Mouse (Mus musculus): Measurements from ENCODE around the gene Smco3. TPM values are rescaled to one million over a fixed set of nuclear protein-coding genes. Genes with fewer than 3 reads are reported as not detected.

Smco3 gene
- polyA plus RNA-seq, 1 experiment from 2014 or later = 2.5 TPM

DNA sequence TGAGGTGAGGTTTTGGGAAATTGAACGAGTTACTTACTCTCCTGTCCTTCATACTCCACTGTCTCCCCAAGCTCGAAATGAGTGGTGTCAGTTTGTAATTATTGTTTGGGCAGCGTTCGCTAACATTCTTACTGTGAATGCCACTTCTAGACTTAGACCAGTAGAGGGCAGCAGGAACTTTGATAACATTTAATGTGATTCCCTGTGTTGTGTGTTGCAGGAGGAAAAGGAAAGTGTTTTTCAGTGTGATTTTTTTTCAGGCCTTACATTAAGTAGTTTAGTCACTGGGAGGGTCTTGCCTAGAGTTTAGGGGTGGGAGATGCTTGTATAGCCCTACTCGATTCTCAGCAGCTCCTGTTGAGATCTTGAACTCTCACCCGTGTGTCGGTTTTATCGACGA, 25.8 kb upstream of the Smco3 start:
- H3K36me3 ChIP-seq (ENCODE audit: insufficient read depth, low read length) = no peaks in the 10 kb centered on the region
- no peak overlapping the region for H3K9ac ChIP-seq (replicated peaks; ENCODE audit: low read length)
- peak; percentile 40; the same call in 1 of the 2 replicates for ATAC-seq (ENCODE audit: low FRiP score, low TSS enrichment)
- 39% methylated on average over 9 of the region's 9 CpGs for WGBS
- no peaks in the 10 kb centered on the region for H3K27me3 ChIP-seq (ENCODE audit: insufficient read depth, low read length)
- H3K9me3 ChIP-seq (ENCODE audit: low read length) = no peaks in the 10 kb centered on the region
- no peak overlapping the region for H3K27ac ChIP-seq (ENCODE audit: low read length)
- peaks cover 21% of the 10 kb centered on the region for H3K4me1 ChIP-seq (ENCODE audit: insufficient read depth, low read length)
- H3K4me2 ChIP-seq (replicated peaks; ENCODE audit: low read depth, low read length) = no peak overlapping the region
- no peak overlapping the region for H3K4me3 ChIP-seq (ENCODE audit: low read length)

DNA sequence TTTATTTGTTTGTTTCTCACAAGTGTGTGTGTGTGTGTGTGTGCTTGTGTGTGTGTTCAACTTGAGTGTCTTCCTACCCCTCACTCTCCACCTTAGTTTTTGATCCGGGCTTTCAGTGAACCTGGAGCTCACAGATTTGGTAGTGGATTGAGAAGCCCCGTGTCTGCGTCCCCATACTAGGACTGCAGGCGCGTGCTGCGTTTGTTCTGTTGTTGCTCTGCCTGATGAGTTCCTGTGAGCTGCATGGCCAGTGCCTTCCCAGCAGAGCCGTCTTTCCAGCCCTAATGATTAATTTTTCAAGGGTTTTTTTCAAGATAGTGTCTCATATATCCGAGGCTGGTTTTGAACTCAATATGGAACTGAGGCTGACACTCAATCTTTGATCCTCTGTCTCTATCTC, 23.2 kb upstream of the Smco3 start:
- no peak overlapping the region for H3K4me3 ChIP-seq (ENCODE audit: low read length)
- H3K27me3 ChIP-seq (ENCODE audit: insufficient read depth, low read length) = no peaks in the 10 kb centered on the region
- H3K36me3 ChIP-seq (ENCODE audit: insufficient read depth, low read length) = no peaks in the 10 kb centered on the region
- no peak overlapping the region for H3K9ac ChIP-seq (replicated peaks; ENCODE audit: low read length)
- WGBS = 63% methylated on average over 8 of the region's 8 CpGs
- peaks cover 27% of the 10 kb centered on the region for H3K4me1 ChIP-seq (ENCODE audit: insufficient read depth, low read length)
- H3K27ac ChIP-seq (ENCODE audit: low read length) = peak overlapping the region; percentile 65
- no peak overlapping the region for H3K4me2 ChIP-seq (replicated peaks; ENCODE audit: low read depth, low read length)
- no peak for ATAC-seq (ENCODE audit: low FRiP score, low TSS enrichment)
- no peaks in the 10 kb centered on the region for H3K9me3 ChIP-seq (ENCODE audit: low read length)

DNA sequence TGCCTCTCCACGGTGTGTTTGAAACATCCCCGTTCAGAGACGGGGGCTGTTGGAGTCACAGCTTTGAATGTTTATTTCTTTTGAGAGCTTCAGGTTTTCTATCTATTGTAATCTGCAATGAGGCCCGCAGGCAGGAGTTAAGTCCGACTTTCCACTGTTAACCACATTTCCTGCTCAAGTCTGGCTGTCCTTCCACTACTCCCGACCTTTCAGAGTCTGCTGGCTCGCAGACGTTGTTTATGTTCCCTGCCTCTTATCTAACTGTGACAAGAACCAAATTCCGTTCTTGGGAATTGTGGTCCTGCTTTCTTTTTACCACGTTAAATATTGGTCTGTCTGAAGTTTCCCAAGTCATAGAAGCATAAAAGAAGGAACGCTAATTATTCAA, 22.6 kb upstream of the Smco3 start:
- no peaks in the 10 kb centered on the region for H3K9me3 ChIP-seq (ENCODE audit: low read length)
- H3K4me1 ChIP-seq (ENCODE audit: insufficient read depth, low read length) = peaks cover 29% of the 10 kb centered on the region
- H3K27me3 ChIP-seq (ENCODE audit: insufficient read depth, low read length) = no peaks in the 10 kb centered on the region
- H3K36me3 ChIP-seq (ENCODE audit: insufficient read depth, low read length) = no peaks in the 10 kb centered on the region
- ATAC-seq (ENCODE audit: low FRiP score, low TSS enrichment) = 0 out of 2 replicates have a peak, but pooled peaks have one; percentile 43
- peak overlapping the region; percentile 41 for H3K4me2 ChIP-seq (replicated peaks; ENCODE audit: low read depth, low read length)
- peak overlapping the region; percentile 93 for H3K27ac ChIP-seq (ENCODE audit: low read length)
- 29% methylated on average over 11 of the region's 11 CpGs for WGBS
- H3K4me3 ChIP-seq (ENCODE audit: low read length) = no peak overlapping the region
- H3K9ac ChIP-seq (replicated peaks; ENCODE audit: low read length) = peak overlapping the region; percentile 50; the same call in 1 of the 2 replicates

DNA sequence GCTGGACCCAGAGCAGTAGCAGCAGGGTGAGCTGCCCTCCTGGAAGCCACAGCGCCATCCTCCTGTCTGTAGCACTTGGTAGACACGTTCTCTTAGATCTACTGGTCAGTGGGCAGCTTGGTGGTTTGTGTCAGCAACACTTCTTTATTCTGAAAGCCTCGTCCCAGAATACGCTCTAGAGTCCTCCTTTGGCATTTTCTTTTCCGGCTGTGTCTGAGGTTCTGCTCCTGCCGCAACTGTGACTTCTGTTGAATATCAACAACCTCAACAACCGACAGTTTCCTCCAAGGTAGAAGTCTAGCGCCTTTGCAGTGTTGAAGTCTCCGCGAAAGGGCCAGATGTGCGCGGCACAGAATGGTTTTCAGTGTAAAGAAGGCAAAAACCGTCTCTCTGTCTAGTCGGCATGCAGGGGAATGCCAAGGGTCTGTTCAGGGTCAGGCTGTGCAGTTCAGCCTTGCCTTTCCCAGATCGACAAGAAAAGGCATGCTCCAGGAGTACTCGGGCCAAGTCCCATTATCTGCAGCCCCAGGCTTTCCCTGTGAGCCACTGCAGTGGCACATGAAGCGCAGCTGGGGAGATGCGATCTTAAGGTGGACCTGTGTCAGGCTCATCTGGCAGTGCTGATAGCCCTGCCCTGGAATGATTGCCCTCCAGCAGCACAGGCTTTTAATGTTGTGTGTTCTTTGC, 22.1 kb upstream of the Smco3 start, which contains the start of gene Art4:
Gene Art4 (minus strand): TSS at position 548 of the 687 bp plus-strand sequence.
- H3K27ac ChIP-seq (ENCODE audit: low read length) = peak within 1 kb of the TSS; percentile 93
- H3K4me1 ChIP-seq (ENCODE audit: insufficient read depth, low read length) = peaks cover 34% of the 10 kb centered on the region
- peak; percentile 54 for ATAC-seq (ENCODE audit: low FRiP score, low TSS enrichment)
- H3K4me2 ChIP-seq (replicated peaks; ENCODE audit: low read depth, low read length) = peak within 1 kb of the TSS; percentile 41
- no peaks in the 10 kb centered on the region for H3K36me3 ChIP-seq (ENCODE audit: insufficient read depth, low read length)
- no peaks in the 10 kb centered on the region for H3K9me3 ChIP-seq (ENCODE audit: low read length)
- WGBS = 58% methylated on average over 18 of the region's 18 CpGs
- no peaks in the 10 kb centered on the region for H3K27me3 ChIP-seq (ENCODE audit: insufficient read depth, low read length)
- H3K9ac ChIP-seq (replicated peaks; ENCODE audit: low read length) = peak within 1 kb of the TSS; percentile 50; the same call in 1 of the 2 replicates
- no peak within 1 kb of the TSS for H3K4me3 ChIP-seq (ENCODE audit: low read length)

DNA sequence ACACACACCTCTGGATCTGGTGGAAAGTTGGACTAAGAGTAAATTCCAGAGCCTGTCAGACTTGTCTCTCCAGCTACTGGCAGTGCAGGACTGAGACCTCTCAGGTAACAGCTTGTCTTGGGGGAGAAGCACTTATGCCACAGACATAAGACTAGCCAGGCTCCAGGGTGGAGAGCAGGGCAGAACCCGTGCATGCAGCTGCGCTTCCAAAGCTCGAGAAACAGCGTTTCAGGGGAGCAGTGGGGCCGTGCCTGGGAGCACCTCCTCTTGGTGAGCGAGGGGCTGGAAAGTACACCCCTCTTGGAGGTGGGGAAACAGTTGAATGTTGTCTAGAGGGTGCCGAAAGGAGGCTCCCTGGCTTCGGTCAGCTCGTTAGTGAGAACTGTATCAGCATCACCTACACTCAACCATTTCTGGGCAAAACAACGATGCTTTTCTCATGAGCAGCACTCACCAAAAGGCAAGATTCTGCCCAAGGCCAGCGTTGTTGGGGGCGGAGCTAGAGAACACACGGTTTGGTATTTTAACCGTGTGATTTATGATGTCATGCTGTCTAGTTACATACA, 20.9 kb upstream of the Smco3 start:
- no peaks in the 10 kb centered on the region for H3K36me3 ChIP-seq (ENCODE audit: insufficient read depth, low read length)
- H3K9ac ChIP-seq (replicated peaks; ENCODE audit: low read length) = peak overlapping the region; percentile 29; the same call in 1 of the 2 replicates
- 51% methylated on average over 14 of the region's 14 CpGs for WGBS
- peak overlapping the region; percentile 25; the same call in 1 of the 2 replicates for H3K4me2 ChIP-seq (replicated peaks; ENCODE audit: low read depth, low read length)
- peak overlapping the region; percentile 26; the same call in 1 of the 2 replicates for H3K27ac ChIP-seq (ENCODE audit: low read length)
- H3K4me3 ChIP-seq (ENCODE audit: low read length) = peak overlapping the region; percentile 3
- H3K27me3 ChIP-seq (ENCODE audit: insufficient read depth, low read length) = no peaks in the 10 kb centered on the region
- no peak for ATAC-seq (ENCODE audit: low FRiP score, low TSS enrichment)
- H3K9me3 ChIP-seq (ENCODE audit: low read length) = no peaks in the 10 kb centered on the region
- H3K4me1 ChIP-seq (ENCODE audit: insufficient read depth, low read length) = peaks cover 34% of the 10 kb centered on the region

DNA sequence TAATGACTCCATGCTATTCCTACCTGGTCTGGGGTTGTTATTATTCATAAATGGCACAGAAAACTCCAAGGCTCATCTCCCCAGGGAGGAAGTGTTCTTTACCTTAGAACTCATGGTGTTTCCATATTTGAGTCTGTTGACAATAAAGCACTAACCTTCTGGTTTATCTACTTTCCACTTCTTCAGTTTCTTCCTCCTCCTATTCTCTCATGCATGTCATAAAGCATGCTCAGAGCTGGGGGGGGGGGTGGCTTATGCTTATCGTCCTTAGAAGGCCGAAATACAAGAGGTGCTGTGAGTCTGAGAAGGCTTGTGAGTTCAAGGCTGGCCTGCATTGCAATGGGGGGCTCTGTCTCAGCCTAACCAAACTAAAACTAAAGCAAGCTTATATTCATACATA, 19.9 kb upstream of the Smco3 start:
- Histone ChIP-seq H3K36me3 (ENCODE audit: insufficient read depth, low read length) (no peaks in the 10 kb centered on the region), H3K4me3 (ENCODE audit: low read length) (no peak overlapping the region), H3K9me3 (ENCODE audit: low read length) (no peaks in the 10 kb centered on the region), H3K27me3 (ENCODE audit: insufficient read depth, low read length) (no peaks in the 10 kb centered on the region), H3K27ac (ENCODE audit: low read length) (no peak overlapping the region), H3K9ac (replicated peaks; ENCODE audit: low read length) (no peak overlapping the region), H3K4me2 (replicated peaks; ENCODE audit: low read depth, low read length) (no peak overlapping the region), H3K4me1 (ENCODE audit: insufficient read depth, low read length) (peaks cover 34% of the 10 kb centered on the region)
- WGBS = 69% methylated on average over 2 of the region's 2 CpGs
- no peak for ATAC-seq (ENCODE audit: low FRiP score, low TSS enrichment)

DNA sequence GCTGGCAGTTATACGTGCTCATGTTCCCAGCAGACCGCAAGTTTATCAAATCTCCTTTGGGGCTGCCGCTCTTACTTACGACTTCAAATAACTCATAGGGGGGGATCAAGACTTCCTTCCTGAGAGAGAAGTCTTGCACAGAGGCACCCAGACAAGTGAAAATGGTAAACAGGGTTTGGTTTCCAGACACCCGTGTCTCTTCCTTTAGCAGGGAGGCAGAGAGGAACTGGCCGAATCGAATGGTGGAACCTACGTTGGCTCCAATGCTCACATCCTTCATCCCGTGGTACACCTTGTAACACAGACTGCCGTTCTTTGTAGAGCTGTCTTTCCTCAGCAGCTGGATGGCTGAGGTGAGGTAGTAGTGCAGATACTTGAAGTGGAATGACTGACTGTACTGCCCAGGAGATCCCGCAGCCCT, 19.1 kb upstream of the Smco3 start:
- H3K9ac ChIP-seq (replicated peaks; ENCODE audit: low read length) = no peak overlapping the region
- no peaks in the 10 kb centered on the region for H3K9me3 ChIP-seq (ENCODE audit: low read length)
- no peak overlapping the region for H3K4me2 ChIP-seq (replicated peaks; ENCODE audit: low read depth, low read length)
- H3K4me1 ChIP-seq (ENCODE audit: insufficient read depth, low read length) = peaks cover 34% of the 10 kb centered on the region
- H3K4me3 ChIP-seq (ENCODE audit: low read length) = no peak overlapping the region
- no peak overlapping the region for H3K27ac ChIP-seq (ENCODE audit: low read length)
- no peaks in the 10 kb centered on the region for H3K36me3 ChIP-seq (ENCODE audit: insufficient read depth, low read length)
- 74% methylated on average over 11 of the region's 11 CpGs for WGBS
- no peaks in the 10 kb centered on the region for H3K27me3 ChIP-seq (ENCODE audit: insufficient read depth, low read length)
- ATAC-seq (ENCODE audit: low FRiP score, low TSS enrichment) = no peak

DNA sequence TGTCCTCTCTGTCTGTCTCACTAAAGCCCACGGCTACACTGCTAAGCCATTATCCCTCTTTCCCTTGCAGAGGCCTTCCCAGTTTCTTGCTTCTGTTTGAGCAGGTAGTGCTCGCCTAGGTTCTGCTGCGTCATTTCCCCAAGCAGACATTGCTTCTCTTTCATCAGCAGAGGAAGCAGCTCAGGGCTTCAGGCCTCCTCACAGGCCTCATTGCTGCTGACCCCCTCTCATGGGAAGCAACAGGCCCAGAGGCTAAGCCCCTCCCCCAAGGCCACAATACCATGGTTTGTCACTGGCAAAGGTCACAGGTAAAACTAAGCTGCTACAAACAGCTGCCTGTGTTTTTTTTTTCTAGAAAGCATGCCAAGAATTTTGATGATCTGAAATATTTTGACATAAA, 17.5 kb upstream of the Smco3 start:
- Histone ChIP-seq H3K4me1 (ENCODE audit: insufficient read depth, low read length) (peaks cover 23% of the 10 kb centered on the region), H3K9ac (replicated peaks; ENCODE audit: low read length) (peak overlapping the region; percentile 48; the same call in 1 of the 2 replicates), H3K4me2 (replicated peaks; ENCODE audit: low read depth, low read length) (no peak overlapping the region), H3K27ac (ENCODE audit: low read length) (peak overlapping the region; percentile 91), H3K27me3 (ENCODE audit: insufficient read depth, low read length) (no peaks in the 10 kb centered on the region), H3K4me3 (ENCODE audit: low read length) (no peak overlapping the region), H3K36me3 (ENCODE audit: insufficient read depth, low read length) (no peaks in the 10 kb centered on the region), H3K9me3 (ENCODE audit: low read length) (no peaks in the 10 kb centered on the region)
- no peak for ATAC-seq (ENCODE audit: low FRiP score, low TSS enrichment)
- WGBS = 49% methylated on average over 3 of the region's 3 CpGs

DNA sequence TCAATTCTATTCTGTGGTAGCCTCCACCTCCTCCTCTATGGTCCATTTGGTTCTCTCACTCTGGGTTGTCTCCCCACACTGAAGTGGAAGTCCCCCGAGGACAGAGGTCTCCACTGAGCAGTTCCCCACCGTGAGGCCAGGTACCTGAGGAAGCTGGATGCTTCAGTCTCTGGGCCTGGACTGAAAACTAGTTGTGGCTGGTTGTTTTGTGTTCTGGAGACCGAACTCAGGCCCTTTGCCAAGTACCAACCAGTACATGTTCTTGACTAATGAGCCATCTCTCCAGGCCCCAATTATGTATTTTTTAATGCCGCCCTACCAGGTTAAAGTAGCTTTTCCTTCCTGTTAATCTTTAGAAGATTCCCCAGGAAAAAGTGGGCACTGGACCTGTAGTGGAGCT, 17.1 kb upstream of the Smco3 start:
- Histone ChIP-seq H3K4me2 (replicated peaks; ENCODE audit: low read depth, low read length) (no peak overlapping the region), H3K27me3 (ENCODE audit: insufficient read depth, low read length) (no peaks in the 10 kb centered on the region), H3K4me1 (ENCODE audit: insufficient read depth, low read length) (peaks cover 19% of the 10 kb centered on the region), H3K27ac (ENCODE audit: low read length) (peak overlapping the region; percentile 91), H3K4me3 (ENCODE audit: low read length) (no peak overlapping the region), H3K9ac (replicated peaks; ENCODE audit: low read length) (peak overlapping the region; percentile 48; the same call in 1 of the 2 replicates), H3K36me3 (ENCODE audit: insufficient read depth, low read length) (no peaks in the 10 kb centered on the region), H3K9me3 (ENCODE audit: low read length) (no peaks in the 10 kb centered on the region)
- WGBS = 60% methylated on average over 4 of the region's 4 CpGs
- ATAC-seq (ENCODE audit: low FRiP score, low TSS enrichment) = peak; percentile 43

DNA sequence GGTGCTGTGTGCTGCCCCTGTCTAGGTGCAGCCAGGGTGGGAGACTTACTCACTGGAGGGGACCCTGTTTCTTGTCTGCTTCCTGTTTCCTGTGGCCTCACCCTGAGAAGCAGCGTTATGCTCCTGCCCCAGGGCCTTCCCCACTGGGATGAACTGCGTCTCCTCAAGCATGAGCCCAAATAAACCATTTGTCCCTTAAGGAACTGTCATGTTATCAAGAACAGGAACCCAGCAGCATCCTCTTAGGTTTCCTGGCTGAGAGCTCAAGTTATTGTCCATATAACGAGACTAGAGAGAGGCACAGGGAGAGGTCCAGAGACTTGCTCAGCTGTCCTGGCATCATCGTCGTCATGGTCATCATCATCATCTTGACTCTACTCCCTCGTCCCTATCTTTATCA, 15.0 kb upstream of the Smco3 start:
- peaks cover 8% of the 10 kb centered on the region for H3K4me1 ChIP-seq (ENCODE audit: insufficient read depth, low read length)
- no peak overlapping the region for H3K4me3 ChIP-seq (ENCODE audit: low read length)
- H3K4me2 ChIP-seq (replicated peaks; ENCODE audit: low read depth, low read length) = no peak overlapping the region
- 68% methylated on average over 6 of the region's 6 CpGs for WGBS
- H3K27ac ChIP-seq (ENCODE audit: low read length) = no peak overlapping the region
- H3K36me3 ChIP-seq (ENCODE audit: insufficient read depth, low read length) = no peaks in the 10 kb centered on the region
- no peaks in the 10 kb centered on the region for H3K27me3 ChIP-seq (ENCODE audit: insufficient read depth, low read length)
- no peak for ATAC-seq (ENCODE audit: low FRiP score, low TSS enrichment)
- H3K9ac ChIP-seq (replicated peaks; ENCODE audit: low read length) = no peak overlapping the region
- H3K9me3 ChIP-seq (ENCODE audit: low read length) = no peaks in the 10 kb centered on the region

Measured in kidney, embryonic 16.5 days (tissue).